Mouse (Mus musculus): ENCODE measurements around the gene 4930455H04Rik.

Gene 4930455H04Rik

GRCm38 (mm10) chr3:116966225-116966624 lies 1.8 kb upstream of the 4930455H04Rik start:
- DNase-seq (ENCODE audit: extremely low read depth, insufficient read length, low spot score), result peak; percentile 52

DNA sequence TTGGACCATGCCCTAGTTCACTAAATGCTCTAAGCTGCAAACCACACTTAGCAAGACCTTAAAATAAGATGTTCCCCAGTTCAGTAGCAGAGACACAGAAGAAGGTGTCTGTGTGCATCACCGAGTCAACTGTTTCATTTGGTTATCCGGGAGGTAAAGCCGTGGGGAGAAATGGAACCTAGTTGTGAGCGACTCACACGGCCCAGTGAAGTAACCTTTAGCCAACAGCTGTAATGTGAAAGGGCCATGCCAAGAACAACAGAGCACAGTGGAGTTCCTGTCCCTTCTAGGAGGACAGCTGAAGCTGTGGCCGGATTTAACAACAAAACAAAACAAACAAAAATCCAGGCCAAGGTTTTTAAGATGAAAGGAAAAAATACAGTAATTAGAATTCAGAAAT lies 1.3 kb upstream of the 4930455H04Rik start:
- DNase-seq (ENCODE audit: extremely low read depth, insufficient read length, low spot score), result peak; percentile 38

GRCm38 (mm10) chr3:116967436-116967835 lies 631 bp upstream of the 4930455H04Rik start:
- no peak for DNase-seq (ENCODE audit: extremely low read depth, insufficient read length, low spot score)

DNA sequence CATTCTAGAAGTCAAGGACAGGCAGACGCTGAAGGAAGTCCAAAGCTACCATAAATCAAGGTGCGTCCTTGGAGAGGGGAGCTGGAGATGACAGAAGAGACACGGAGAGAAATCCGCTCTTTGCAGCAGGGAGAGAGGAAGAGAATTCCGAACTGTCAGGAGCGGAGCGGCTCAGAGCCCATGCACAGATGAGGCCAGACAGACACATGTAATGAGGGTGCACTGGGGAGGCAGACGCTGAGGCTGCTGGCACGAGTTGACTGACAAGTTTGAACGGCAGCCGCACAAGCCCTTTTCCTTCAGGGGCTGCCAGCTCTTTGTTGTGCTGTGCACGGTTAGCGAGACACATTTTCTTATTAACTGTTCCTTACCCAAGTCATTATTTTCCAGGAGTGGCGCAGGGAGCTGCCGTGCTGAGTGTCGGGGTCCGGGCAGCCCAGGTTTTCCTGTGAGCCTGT lies 502 bp downstream of the 4930455H04Rik start, which contains the start of gene Palmd:
Palmd (minus strand) TSS at position 448 of the 458 bp plus-strand sequence.
- no peak for DNase-seq (ENCODE audit: extremely low read depth, insufficient read length, low spot score)

- DNase-seq (ENCODE audit: extremely low read depth, insufficient read length, low spot score), result no peak
These were observed 936 bp downstream of the 4930455H04Rik start for GRCm38 (mm10) chr3:116969003-116969402.

- no peak for DNase-seq (ENCODE audit: extremely low read depth, insufficient read length, low spot score)
These were observed 1.7 kb downstream of the 4930455H04Rik start for GRCm38 (mm10) chr3:116969786-116970185.

- no peak for DNase-seq (ENCODE audit: extremely low read depth, insufficient read length, low spot score)
These were observed 13.9 kb downstream of the 4930455H04Rik start for GRCm38 (mm10) chr3:116981811-116982575.

GRCm38 (mm10) chr3:116985042-116985455 lies 17.0 kb downstream of the 4930455H04Rik start:
- no peak for DNase-seq (ENCODE audit: extremely low read depth, insufficient read length, low spot score)

DNA sequence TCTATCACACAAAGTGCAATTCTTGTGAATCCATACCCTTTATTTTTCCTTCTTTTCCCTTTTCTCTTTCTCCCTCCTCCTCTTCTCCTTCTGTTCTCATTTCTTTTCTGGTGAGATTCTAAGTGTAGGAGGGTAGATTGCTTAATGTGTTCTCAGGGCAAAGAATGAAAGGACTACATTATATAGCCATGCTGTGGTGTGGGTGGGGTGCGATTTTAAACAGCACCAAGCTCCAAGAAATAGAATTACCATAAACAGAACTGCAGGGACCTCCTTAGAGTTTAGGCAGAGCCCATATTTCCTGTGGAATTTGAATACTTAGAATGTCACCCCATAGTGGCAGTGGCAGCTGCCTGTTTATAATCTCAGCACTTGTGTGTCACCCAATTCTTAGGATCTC lies 17.7 kb downstream of the 4930455H04Rik start:
- DNase-seq (ENCODE audit: extremely low read depth, insufficient read length, low spot score), result no peak

DNA sequence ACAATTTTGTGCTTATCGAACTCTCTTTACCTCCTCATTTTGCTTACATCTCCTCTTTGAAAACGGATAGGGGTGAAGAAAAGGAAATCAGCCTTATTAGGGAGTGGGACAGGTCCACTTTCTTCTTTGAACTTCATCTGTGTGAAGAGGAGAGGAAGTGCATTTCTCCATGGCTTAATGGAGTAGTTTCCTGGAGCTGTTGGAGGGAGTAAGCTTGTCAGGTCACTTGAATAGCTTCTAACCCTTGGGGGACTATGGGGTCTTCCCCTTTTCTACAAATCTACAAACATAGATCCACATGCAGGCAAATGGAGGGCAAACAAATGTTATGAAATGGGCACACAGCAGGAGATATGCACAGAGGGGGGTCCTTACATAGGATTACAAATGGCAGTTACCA lies 18.4 kb downstream of the 4930455H04Rik start:
- no peak for DNase-seq (ENCODE audit: extremely low read depth, insufficient read length, low spot score)

DNA sequence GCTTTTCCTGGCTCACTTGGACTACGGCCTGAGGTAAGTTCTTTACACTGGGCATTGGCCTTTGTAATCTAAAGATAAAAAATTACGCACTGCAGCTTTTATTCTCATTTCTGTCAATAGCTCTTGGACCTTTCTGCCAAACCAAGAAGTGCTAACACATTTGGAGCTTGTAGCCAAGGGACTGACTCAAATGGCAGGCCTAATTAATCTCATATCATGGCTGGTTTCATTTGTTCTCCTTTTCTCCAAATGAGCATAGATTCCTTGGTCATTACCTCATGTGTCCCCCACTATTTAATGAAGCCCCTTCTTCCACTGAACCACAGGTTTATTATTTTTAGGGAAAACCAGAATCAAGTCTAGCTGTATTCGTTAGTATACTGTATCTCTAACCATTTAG lies 20.2 kb downstream of the 4930455H04Rik start:
- no peak for DNase-seq (ENCODE audit: extremely low read depth, insufficient read length, low spot score)

GRCm38 (mm10) chr3:116991180-116991579 lies 23.1 kb downstream of the 4930455H04Rik start:
- DNase-seq (ENCODE audit: extremely low read depth, insufficient read length, low spot score), result no peak

- DNase-seq (ENCODE audit: extremely low read depth, insufficient read length, low spot score), result no peak
These were observed 24.9 kb downstream of the 4930455H04Rik start for GRCm38 (mm10) chr3:116993011-116993410.

DNA sequence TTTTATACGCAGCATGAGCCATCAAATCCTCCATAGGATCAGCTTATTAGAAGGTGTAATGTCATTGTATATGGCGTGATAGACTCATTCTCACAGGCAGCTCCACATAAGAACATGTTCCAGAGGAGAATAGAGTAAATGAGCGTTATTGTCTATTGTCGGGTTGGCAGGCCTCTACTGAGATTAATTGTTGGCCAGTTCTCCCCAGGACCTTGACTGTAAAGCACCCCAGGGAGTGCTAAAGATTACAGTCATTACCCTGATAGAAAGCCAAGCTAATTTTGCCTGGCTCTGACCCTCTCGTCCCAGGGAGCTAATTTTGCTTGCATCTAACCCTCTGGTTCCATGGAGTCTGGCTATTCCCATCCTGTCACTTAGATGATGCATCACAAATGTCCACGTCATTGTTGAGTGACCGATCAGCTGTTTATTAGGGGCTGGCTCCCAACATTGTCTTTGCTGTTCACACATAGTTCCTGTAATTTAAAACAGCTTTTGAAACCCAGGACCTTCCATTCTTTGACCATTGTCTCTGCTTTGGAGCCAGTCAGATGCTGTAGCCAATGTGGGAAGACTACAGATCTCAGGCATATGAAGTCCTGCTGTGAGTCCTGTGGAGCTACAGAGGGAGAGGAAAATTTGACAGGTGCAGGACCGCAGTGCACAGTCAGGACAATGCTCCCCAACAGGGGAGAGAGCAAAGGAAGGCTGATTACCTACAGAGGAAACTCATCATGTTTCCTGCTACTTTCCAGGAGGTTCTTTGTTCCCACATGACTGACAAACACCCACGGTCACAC lies 33.8 kb downstream of the 4930455H04Rik start:
- DNase-seq (ENCODE audit: extremely low read depth, insufficient read length, low spot score), result no peak

- DNase-seq (ENCODE audit: extremely low read depth, insufficient read length, low spot score), result no peak
These were observed 35.3 kb downstream of the 4930455H04Rik start for GRCm38 (mm10) chr3:117003379-117003778.

DNA sequence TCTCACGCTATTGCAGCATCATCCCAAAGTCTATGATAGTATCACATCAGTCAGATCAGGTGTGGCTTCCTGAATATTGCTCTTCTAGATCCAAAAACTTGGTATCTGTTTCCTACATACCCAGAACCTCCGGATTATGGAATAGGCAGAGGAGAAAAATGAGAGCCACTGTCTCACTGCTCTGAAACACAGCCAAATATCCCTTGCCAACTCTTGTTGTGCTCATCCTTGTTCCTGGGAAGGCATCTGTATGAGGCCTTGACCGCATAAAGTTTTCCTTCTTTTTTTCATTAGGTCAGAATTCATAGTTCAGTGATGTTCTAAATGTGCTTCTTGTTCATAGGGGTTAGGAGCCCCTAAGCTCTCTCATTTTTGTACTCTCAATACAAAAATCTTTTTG lies 38.6 kb downstream of the 4930455H04Rik start:
- DNase-seq (ENCODE audit: extremely low read depth, insufficient read length, low spot score), result no peak

GRCm38 (mm10) chr3:117007340-117007739 lies 39.3 kb downstream of the 4930455H04Rik start:
- DNase-seq (ENCODE audit: extremely low read depth, insufficient read length, low spot score), result no peak

DNA sequence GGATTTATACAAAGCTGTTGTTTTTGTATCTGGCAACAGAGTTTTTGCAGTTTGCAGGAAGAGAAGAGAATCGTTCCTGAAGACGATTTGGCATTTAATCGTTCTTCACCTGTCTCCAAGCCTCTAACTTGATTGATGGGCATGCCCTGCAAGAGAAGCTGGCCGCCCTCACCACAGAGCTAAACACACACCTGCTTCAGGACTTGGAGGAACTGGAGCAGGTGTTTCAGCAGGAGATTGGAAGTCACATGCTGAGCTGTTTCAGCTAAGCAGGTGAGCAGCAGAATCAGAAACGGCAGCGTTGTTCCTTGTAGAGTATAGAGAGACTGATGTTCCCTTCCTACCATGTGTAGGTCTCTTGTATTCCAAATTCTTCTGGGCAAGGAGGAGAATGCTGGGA lies 42.1 kb downstream of the 4930455H04Rik start:
- DNase-seq (ENCODE audit: extremely low read depth, insufficient read length, low spot score), result no peak

DNA sequence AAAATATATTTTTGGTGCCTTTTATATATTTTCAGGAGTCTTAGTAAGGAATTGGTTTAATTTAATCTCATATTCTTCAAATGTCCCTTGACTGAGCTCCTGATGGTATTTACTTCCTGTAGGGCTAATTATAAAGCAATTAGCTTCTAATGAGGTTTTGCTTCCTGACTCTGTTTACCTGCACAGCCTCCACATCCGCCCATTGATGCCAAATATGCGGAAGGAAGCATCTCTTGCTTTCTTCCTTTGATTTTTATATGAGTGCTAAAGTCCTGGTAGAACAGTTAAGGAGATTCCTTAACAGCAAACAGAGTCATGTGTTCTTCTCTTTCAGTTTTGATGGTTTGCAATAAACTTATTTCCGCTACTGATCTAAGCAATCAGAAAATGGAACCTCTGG lies 52.3 kb downstream of the 4930455H04Rik start:
- DNase-seq (ENCODE audit: extremely low read depth, insufficient read length, low spot score), result no peak

- no peak for DNase-seq (ENCODE audit: extremely low read depth, insufficient read length, low spot score)
These were observed 53.8 kb downstream of the 4930455H04Rik start for GRCm38 (mm10) chr3:117021907-117022306.

GRCm38 (mm10) chr3:117024111-117024510 lies 56.0 kb downstream of the 4930455H04Rik start:
- DNase-seq (ENCODE audit: extremely low read depth, insufficient read length, low spot score), result no peak

DNA sequence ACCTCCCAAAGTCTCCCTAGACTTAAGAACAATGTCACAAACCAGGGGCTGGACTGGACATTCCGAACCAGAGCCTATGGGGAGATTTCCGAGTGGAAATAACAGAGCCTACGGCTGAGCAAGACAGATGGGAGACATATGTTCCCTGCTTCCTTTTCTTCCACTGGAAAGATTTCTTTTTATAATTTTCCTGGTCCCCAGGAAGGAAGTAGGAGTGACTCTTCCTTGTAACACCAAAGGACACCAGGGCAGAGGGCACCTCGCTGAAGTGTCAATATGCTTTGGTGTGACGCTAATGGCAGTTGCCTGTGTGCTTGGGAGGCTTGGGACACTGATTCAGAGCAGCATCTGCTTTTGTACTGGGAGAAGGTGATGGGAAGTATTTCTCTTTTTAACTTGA lies 56.5 kb downstream of the 4930455H04Rik start:
- no peak for DNase-seq (ENCODE audit: extremely low read depth, insufficient read length, low spot score)
